Mouse (Mus musculus) T-cell, adult 2 months (primary cell): ENCODE data around the gene Ncor2.

Experiments
- DNase-seq: peaks from one replicate; pipeline ENCODE4 v3.0.0; 2022; ENCODE audit warnings: low spot score

Ncor2 gene

GRCm38 (mm10) chr5:125170107-125170842 is 8.7 kb downstream of the Ncor2 start:
- DNase-seq, result no peak

GRCm38 (mm10) chr5:125168101-125168500 is 10.9 kb downstream of the Ncor2 start:
- DNase-seq, result no peak

GRCm38 (mm10) chr5:125167524-125167923 is 11.5 kb downstream of the Ncor2 start:
- DNase-seq, result no peak

GRCm38 (mm10) chr5:125165993-125166392 is 13.0 kb downstream of the Ncor2 start:
- no peak for DNase-seq

- no peak for DNase-seq
Observed at GRCm38 (mm10) chr5:125164465-125165167, 14.4 kb downstream of the Ncor2 start.

- DNase-seq, result no peak
Observed at GRCm38 (mm10) chr5:125163441-125164050, 15.5 kb downstream of the Ncor2 start.

- no peak for DNase-seq
Observed at GRCm38 (mm10) chr5:125162461-125162860, 16.6 kb downstream of the Ncor2 start.

GRCm38 (mm10) chr5:125159804-125160405 is 19.1 kb downstream of the Ncor2 start:
- no peak for DNase-seq

- DNase-seq, result no peak
Observed at GRCm38 (mm10) chr5:125159293-125159692, 19.7 kb downstream of the Ncor2 start.

GRCm38 (mm10) chr5:125158232-125158961 is 20.6 kb downstream of the Ncor2 start:
- DNase-seq, result peak; percentile 71

GRCm38 (mm10) chr5:125157375-125158033 is 21.5 kb downstream of the Ncor2 start:
- DNase-seq, result no peak

- DNase-seq, result peak; percentile 43
Observed at GRCm38 (mm10) chr5:125156418-125157205, 22.4 kb downstream of the Ncor2 start.

- no peak for DNase-seq
Observed at GRCm38 (mm10) chr5:125155451-125155850, 23.6 kb downstream of the Ncor2 start.

- no peak for DNase-seq
Observed at GRCm38 (mm10) chr5:125154989-125155388, 24.0 kb downstream of the Ncor2 start.

- DNase-seq, result no peak
Observed at GRCm38 (mm10) chr5:125154178-125154577, 24.8 kb downstream of the Ncor2 start.

- peak; percentile 19 for DNase-seq
Observed at GRCm38 (mm10) chr5:125153201-125153816, 25.7 kb downstream of the Ncor2 start.

- DNase-seq, result peak; percentile 20
Observed at GRCm38 (mm10) chr5:125151872-125152534, 27.0 kb downstream of the Ncor2 start.

GRCm38 (mm10) chr5:125150951-125151564 is 28.0 kb downstream of the Ncor2 start:
- no peak for DNase-seq

GRCm38 (mm10) chr5:125149142-125149541 is 29.9 kb downstream of the Ncor2 start:
- DNase-seq, result no peak
